Mouse (Mus musculus) lung, embryonic 14.5 days (tissue): ENCODE results near the gene Bahcc1. TPM values are rescaled to one million over a fixed set of nuclear protein-coding genes. Genes with fewer than 3 reads are reported as not detected.

Experiments
- ATAC-seq: fragments of 200-750 bp; cut with Nextera tagmentation; 2 replicates; pipeline ENCODE4 v1.8.0; 2017; ENCODE audit warnings: mild to moderate bottlenecking, moderate TSS enrichment, moderate library complexity; ENCODE audit not compliant: insufficient read depth
- DNase-seq: peaks from one replicate; pipeline ENCODE4 v3.0.0-alpha.2; 2015
- H3K27ac ChIP-seq: fragments of 300-500 bp; sonication (generic); 2 replicates; pipeline ENCODE4 v1.5.1; 2014; ENCODE audit warnings: low read depth, mild to moderate bottlenecking, moderate library complexity
- H3K27me3 ChIP-seq: fragments of 300-500 bp; sonication (generic); 2 replicates; pipeline ENCODE4 v1.6.1; 2014; ENCODE audit warnings: low read length, control low read depth; ENCODE audit not compliant: insufficient read depth
- H3K36me3 ChIP-seq: fragments of 300-500 bp; sonication (generic); 2 replicates; pipeline ENCODE4 v1.6.1; 2014; ENCODE audit warnings: control low read depth; ENCODE audit not compliant: insufficient read depth
- H3K4me1 ChIP-seq: fragments of 300-500 bp; sonication (generic); 2 replicates; pipeline ENCODE4 v1.6.1; 2014; ENCODE audit warnings: antibody characterized with exemption, control low read depth; ENCODE audit not compliant: insufficient read depth
- H3K4me2 ChIP-seq: fragments of 300-500 bp; sonication (generic); 2 replicates; pipeline ENCODE4 v1.6.1; 2014; ENCODE audit warnings: mild to moderate bottlenecking
- H3K4me3 ChIP-seq: fragments of 300-500 bp; sonication (generic); 2 replicates; pipeline ENCODE4 v1.5.1; 2014; ENCODE audit warnings: low read depth, low read length
- H3K9ac ChIP-seq: fragments of 300-500 bp; sonication (generic); 2 replicates; pipeline ENCODE4 v1.6.1; 2014
- H3K9me3 ChIP-seq: fragments of 300-500 bp; sonication (generic); 2 replicates; pipeline ENCODE4 v1.6.1; 2016; ENCODE audit warnings: low read depth, low read length, control low read depth
- CTCF ChIP-seq: IDR thresholded peaks from 2 replicates; pipeline ENCODE4 v1.5.1; 2016; ENCODE audit warnings: antibody characterized with exemption, low read depth
- WGBS: fragments of 180-500 bp; shearing (Covaris S2); extraction: QIAGEN DNeasy Blood & Tissue Kit; methylation state at CpG from one replicate; pipeline ENCODE4 v1.1.7; 2014; 5-methylcytosine and 5-hydroxymethylcytosine counted together
- microRNA-seq: library from miRNA; unstranded; fragments of <30 nt; microRNA quantifications from one replicate; pipeline ENCODE4, GENCODE M21; 2016; ENCODE audit warnings: borderline number of aligned reads
- polyA plus RNA-seq: library from polyadenylated mRNA; unstranded; fragments of >200 nt; fragmentation: Nextera tagmentation; extraction: Ambion mirVana; gene quantifications from 2 replicates; pipeline ENCODE4 v1.2.1, GENCODE M21; 2014

Bahcc1 gene
- polyA plus RNA-seq, 1 experiment from 2014 or later = 14.3 TPM

- no peak for DNase-seq
Measured at GRCm38 (mm10) chr11:120338786-120339185, 106.0 kb downstream of the Bahcc1 start.

GRCm38 (mm10) chr11:120339978-120340513 is 107.3 kb downstream of the Bahcc1 start:
- 72% methylated on average over 10 of the region's 10 CpGs for WGBS
- ATAC-seq = no peak
- Histone ChIP-seq H3K36me3 (peaks cover 2% of the 10 kb centered on the region), H3K27ac (no peak overlapping the region), H3K9me3 (no peaks in the 10 kb centered on the region), H3K4me3 (no peak overlapping the region), H3K27me3 (no peaks in the 10 kb centered on the region), H3K4me2 (no peak overlapping the region), H3K9ac (no peak overlapping the region), H3K4me1 (no peaks in the 10 kb centered on the region)
- TF ChIP-seq CTCF = no peak
- no peak for DNase-seq

More at GRCm38 (mm10) chr11:120338786-120339185, 106.0 kb downstream of the Bahcc1 start:
- H3K27ac ChIP-seq = no peak overlapping the region
- no peak for TF ChIP-seq CTCF
- 69% methylated on average over 3 of the region's 3 CpGs for WGBS
- H3K9ac ChIP-seq = no peak overlapping the region
- H3K36me3 ChIP-seq = no peaks in the 10 kb centered on the region
- H3K4me3 ChIP-seq = no peak overlapping the region
- H3K27me3 ChIP-seq = no peaks in the 10 kb centered on the region
- H3K4me2 ChIP-seq = no peak overlapping the region
- no peak for ATAC-seq
- H3K9me3 ChIP-seq = no peaks in the 10 kb centered on the region
- H3K4me1 ChIP-seq = no peaks in the 10 kb centered on the region

- Histone ChIP-seq H3K27ac (no peak overlapping the region), H3K4me2 (no peak overlapping the region), H3K4me1 (no peaks in the 10 kb centered on the region), H3K4me3 (no peak overlapping the region), H3K9me3 (no peaks in the 10 kb centered on the region), H3K9ac (no peak overlapping the region), H3K36me3 (peaks cover 12% of the 10 kb centered on the region), H3K27me3 (no peaks in the 10 kb centered on the region)
- no peak for ATAC-seq
- WGBS = 94% methylated on average over 4 of the region's 4 CpGs
- TF ChIP-seq CTCF = no peak
- no peak for DNase-seq
Measured at GRCm38 (mm10) chr11:120341661-120342060, 108.9 kb downstream of the Bahcc1 start.

Small RNAs within 50 kb of the gene (microRNA-seq; reads per million reads assigned to microRNA genes)
- not detected for gene Gm47297

Other genes starting within 250 kb of the Bahcc1 start
- 2.2 and 2.3 TPM in 2 replicates for gene Aatk, start 185.8 kb upstream of the Bahcc1 start, polyA plus RNA-seq
- 22.1 and 27.3 TPM in 2 replicates for gene Cep131, start 146.1 kb upstream of the Bahcc1 start, polyA plus RNA-seq
- gene Tepsin, start 134.2 kb upstream of the Bahcc1 start, polyA plus RNA-seq = 13.4 and 17.1 TPM in 2 replicates
- gene Ndufaf8, start 134.0 kb upstream of the Bahcc1 start, polyA plus RNA-seq = 76.7 and 88.6 TPM in 2 replicates
- 77.2 and 83.9 TPM in 2 replicates for gene Slc38a10, start 81.6 kb upstream of the Bahcc1 start, polyA plus RNA-seq
- 2,614 and 2,926 TPM in 2 replicates for gene Actg1, start 115.6 kb downstream of the Bahcc1 start, polyA plus RNA-seq
- gene Fscn2, start 128.6 kb downstream of the Bahcc1 start, polyA plus RNA-seq = 0.23 and 0.57 TPM in 2 replicates
- gene Faap100, start 145.8 kb downstream of the Bahcc1 start, polyA plus RNA-seq = 35.6 and 44.5 TPM in 2 replicates
- 42.1 and 51.4 TPM in 2 replicates for gene Nploc4, start 204.8 kb downstream of the Bahcc1 start, polyA plus RNA-seq
- not detected in 2 replicates for gene Tspan10, start 209.7 kb downstream of the Bahcc1 start, polyA plus RNA-seq
- 0.18 TPM in 1 of 2 replicates, not detected in the other for gene Pde6g, start 220.6 kb downstream of the Bahcc1 start, polyA plus RNA-seq
- 10.9 and 11.2 TPM in 2 replicates for gene Oxld1, start 225.1 kb downstream of the Bahcc1 start, polyA plus RNA-seq
- 32.2 and 34.6 TPM in 2 replicates for gene Ccdc137, start 225.2 kb downstream of the Bahcc1 start, polyA plus RNA-seq
- 42.9 and 44.4 TPM in 2 replicates for gene Arl16, start 234.7 kb downstream of the Bahcc1 start, polyA plus RNA-seq